Mouse (Mus musculus): ENCODE data around the gene Map4k4. TPM values are rescaled to one million over a fixed set of nuclear protein-coding genes. Genes with fewer than 3 reads are reported as not detected.

Map4k4 gene
- polyA plus RNA-seq, 1 experiment from 2014 or later: 73.9 TPM

- no peak for ATAC-seq (ENCODE audit: low FRiP score)
- Histone ChIP-seq H3K4me3 (replicated peaks) (no peak overlapping the region), H3K27ac (no peak overlapping the region)
Measured at GRCm38 (mm10) chr1:39993921-39994320, 93.2 kb downstream of the Map4k4 start.

GRCm38 (mm10) chr1:39995593-39995992 lies 94.9 kb downstream of the Map4k4 start:
- Histone ChIP-seq H3K36me3 (replicated peaks) (peaks cover 94% of the 10 kb centered on the region), H3K27ac (no peak overlapping the region)

More at GRCm38 (mm10) chr1:39993921-39994320, 93.2 kb downstream of the Map4k4 start:
- no peak overlapping the region for H3K9ac ChIP-seq
- no peak overlapping the region for H3K4me2 ChIP-seq
- peaks cover 97% of the 10 kb centered on the region for H3K36me3 ChIP-seq (replicated peaks)
- WGBS: 88% methylated on average over 7 of the region's 7 CpGs
- no peaks in the 10 kb centered on the region for H3K9me3 ChIP-seq
- no peaks in the 10 kb centered on the region for H3K4me1 ChIP-seq
- H3K27me3 ChIP-seq: no peaks in the 10 kb centered on the region

DNA sequence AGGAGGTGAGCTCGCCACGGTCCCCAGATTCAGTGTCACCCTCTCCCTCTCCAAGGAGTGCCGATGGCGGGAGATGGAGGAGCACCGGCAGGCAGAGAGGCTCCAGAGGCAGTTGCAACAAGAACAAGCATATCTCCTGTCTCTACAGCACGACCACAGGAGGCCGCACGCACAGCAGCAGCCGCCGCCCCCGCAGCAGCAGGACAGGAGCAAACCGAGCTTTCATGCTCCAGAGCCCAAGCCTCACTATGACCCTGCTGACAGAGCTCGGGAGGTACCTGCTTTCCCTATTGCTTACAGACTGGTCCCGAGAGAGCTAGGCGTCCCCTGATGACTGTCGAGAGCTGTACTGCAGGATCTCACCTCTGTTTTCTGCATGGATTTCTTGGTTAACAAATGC lies 99.8 kb downstream of the Map4k4 start:
- Histone ChIP-seq H3K4me3 (replicated peaks) (no peak overlapping the region), H3K4me2 (no peak overlapping the region), H3K9me3 (no peaks in the 10 kb centered on the region), H3K9ac (no peak overlapping the region), H3K27me3 (no peaks in the 10 kb centered on the region), H3K27ac (no peak overlapping the region), H3K36me3 (replicated peaks) (peaks cover 93% of the 10 kb centered on the region), H3K4me1 (no peaks in the 10 kb centered on the region)
- WGBS: 85% methylated on average over 16 of the region's 16 CpGs
- ATAC-seq (ENCODE audit: low FRiP score): no peak

More at GRCm38 (mm10) chr1:39995593-39995992, 94.9 kb downstream of the Map4k4 start:
- H3K4me3 ChIP-seq (replicated peaks): no peak overlapping the region
- H3K27me3 ChIP-seq: no peaks in the 10 kb centered on the region
- WGBS: 79% methylated on average over 2 of the region's 2 CpGs
- H3K4me1 ChIP-seq: no peaks in the 10 kb centered on the region
- no peak overlapping the region for H3K9ac ChIP-seq
- no peak overlapping the region for H3K4me2 ChIP-seq
- ATAC-seq (ENCODE audit: low FRiP score): 0 out of 2 replicates have a peak, but pooled peaks have one; percentile 12
- no peaks in the 10 kb centered on the region for H3K9me3 ChIP-seq

DNA sequence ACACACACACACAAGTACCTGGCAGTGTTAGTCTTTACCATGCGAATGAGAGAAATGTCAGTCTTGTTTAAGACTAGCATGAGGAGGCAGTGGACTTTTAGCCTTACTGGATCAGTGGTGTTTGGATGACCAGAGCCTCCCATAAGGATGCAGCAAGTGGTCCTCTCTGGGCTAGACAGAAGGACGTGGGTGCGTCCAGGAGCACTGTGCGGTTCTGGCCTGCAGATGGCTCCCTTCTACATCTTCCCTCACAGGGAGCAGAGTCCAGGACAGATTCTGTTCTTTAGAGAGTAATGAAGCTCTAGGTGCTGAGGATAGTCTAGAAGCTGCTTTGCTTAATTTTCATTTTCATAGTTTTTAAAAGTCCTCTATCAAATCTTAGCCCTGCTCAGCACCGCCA lies 100.2 kb downstream of the Map4k4 start:
- Histone ChIP-seq H3K27ac (no peak overlapping the region), H3K4me1 (no peaks in the 10 kb centered on the region), H3K9ac (no peak overlapping the region), H3K9me3 (no peaks in the 10 kb centered on the region), H3K4me3 (replicated peaks) (no peak overlapping the region), H3K36me3 (replicated peaks) (peaks cover 93% of the 10 kb centered on the region), H3K4me2 (no peak overlapping the region), H3K27me3 (no peaks in the 10 kb centered on the region)
- WGBS: 74% methylated on average over 5 of the region's 5 CpGs
- ATAC-seq (ENCODE audit: low FRiP score): no peak

GRCm38 (mm10) chr1:40002129-40002727 lies 101.5 kb downstream of the Map4k4 start:
- no peak overlapping the region for H3K4me3 ChIP-seq (replicated peaks)
- no peak overlapping the region for H3K4me2 ChIP-seq
- ATAC-seq (ENCODE audit: low FRiP score): no peak
- peaks cover 93% of the 10 kb centered on the region for H3K36me3 ChIP-seq (replicated peaks)
- 86% methylated on average over 4 of the region's 4 CpGs for WGBS
- no peak overlapping the region for H3K27ac ChIP-seq
- no peaks in the 10 kb centered on the region for H3K27me3 ChIP-seq
- no peak overlapping the region for H3K9ac ChIP-seq
- H3K9me3 ChIP-seq: no peaks in the 10 kb centered on the region
- H3K4me1 ChIP-seq: no peaks in the 10 kb centered on the region

DNA sequence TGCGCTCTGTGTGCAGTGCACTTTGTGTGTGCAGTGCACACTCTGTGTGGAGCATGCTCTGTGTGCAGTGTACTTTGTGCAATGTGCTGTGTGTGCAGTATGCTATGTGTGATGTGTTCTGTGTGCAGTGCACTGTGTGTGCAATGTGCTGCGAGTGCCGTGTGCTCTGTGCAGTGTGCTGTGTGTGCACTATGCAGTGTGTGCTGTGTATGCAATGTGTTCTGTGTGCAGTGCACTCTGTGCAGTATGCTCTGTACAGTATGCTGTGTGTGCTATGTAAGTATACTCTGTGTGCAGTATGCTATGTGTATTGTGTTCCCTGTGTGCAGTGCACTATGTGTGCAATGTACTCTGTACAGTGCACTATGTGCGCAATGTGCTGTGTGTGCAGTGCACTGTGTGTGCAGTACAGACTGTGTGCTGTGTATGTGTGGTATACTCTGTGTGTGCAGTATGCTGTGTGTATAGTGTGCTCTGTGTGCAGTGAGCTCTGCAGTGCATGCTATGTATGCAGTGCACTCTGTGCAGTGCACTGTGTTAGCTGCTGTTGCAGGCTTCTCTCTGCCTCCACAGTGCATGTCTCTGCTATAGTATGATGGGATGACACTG lies 105.4 kb downstream of the Map4k4 start:
- ATAC-seq (ENCODE audit: low FRiP score): peak; percentile 19; the same call in 1 of the 2 replicates

GRCm38 (mm10) chr1:40007962-40008471 lies 107.3 kb downstream of the Map4k4 start:
- 79% methylated on average over 17 of the region's 17 CpGs for WGBS
- ATAC-seq (ENCODE audit: low FRiP score): no peak
- peaks cover 95% of the 10 kb centered on the region for H3K36me3 ChIP-seq (replicated peaks)

More for the DNA sequence above, 105.4 kb downstream of the Map4k4 start:
- Histone ChIP-seq H3K9ac (no peak overlapping the region), H3K4me2 (no peak overlapping the region), H3K27me3 (no peaks in the 10 kb centered on the region), H3K4me3 (replicated peaks) (no peak overlapping the region), H3K9me3 (no peaks in the 10 kb centered on the region), H3K4me1 (no peaks in the 10 kb centered on the region), H3K36me3 (replicated peaks) (peaks cover 95% of the 10 kb centered on the region), H3K27ac (0 out of 2 replicates have a peak overlapping the region, but pooled peaks have one; percentile 5)
- WGBS: over 99% methylated on average over 4 of the region's 4 CpGs

DNA sequence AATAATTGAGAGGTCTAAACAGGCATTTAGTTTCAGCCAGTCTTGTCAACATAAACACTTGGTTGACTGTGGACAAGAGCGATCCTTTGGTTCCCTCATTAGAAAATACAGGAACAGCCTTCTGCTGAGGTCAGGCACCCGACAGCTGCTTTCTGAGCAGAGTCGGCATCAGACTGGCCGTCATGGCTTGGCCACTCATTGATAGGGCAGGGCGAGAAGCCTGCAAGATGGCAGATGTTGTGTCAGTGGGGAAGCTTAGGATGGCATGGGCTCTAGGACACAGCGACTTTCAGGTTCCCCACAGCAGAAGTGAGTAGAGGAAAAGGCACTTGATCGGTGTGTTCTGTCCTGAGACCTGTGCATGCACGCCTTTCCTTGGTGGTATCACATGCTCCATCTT lies 112.0 kb downstream of the Map4k4 start:
- WGBS: 91% methylated on average over 8 of the region's 8 CpGs

More at GRCm38 (mm10) chr1:40007962-40008471, 107.3 kb downstream of the Map4k4 start:
- Histone ChIP-seq H3K27me3 (no peaks in the 10 kb centered on the region), H3K9me3 (no peaks in the 10 kb centered on the region), H3K9ac (no peak overlapping the region), H3K4me3 (replicated peaks) (no peak overlapping the region), H3K4me1 (no peaks in the 10 kb centered on the region), H3K27ac (no peak overlapping the region), H3K4me2 (no peak overlapping the region)

DNA sequence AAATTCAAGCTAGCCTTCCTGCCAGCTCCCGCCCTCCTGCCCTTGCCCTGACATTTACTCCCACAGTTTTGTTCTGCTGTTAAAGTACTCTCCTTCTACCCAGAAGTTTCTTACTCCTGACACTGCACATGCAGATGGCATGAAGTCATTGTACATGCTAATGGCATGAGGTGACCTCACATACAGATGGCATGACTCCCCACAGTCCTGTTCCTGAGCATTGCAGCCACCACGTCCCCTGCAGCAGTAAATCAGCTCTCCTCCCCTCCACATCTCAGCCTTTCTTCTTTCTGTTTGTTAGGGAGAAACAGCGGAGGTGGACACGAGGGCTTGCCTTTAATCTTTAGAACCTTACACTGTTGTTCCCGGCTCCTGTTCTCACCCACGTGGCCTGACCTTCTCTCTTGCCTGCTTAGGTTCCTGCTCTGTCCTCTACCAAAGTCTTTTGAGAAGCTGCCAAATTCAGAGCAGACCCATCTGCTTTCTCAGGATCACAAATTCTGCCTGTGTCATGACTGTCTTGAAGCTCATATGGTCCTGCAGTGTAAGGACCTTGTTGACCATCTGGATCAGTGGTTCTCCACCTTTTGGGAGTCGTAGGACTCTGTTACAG lies 114.5 kb downstream of the Map4k4 start:
- no peak for ATAC-seq (ENCODE audit: low FRiP score)
- H3K27me3 ChIP-seq: no peaks in the 10 kb centered on the region
- no peaks in the 10 kb centered on the region for H3K9me3 ChIP-seq
- no peak overlapping the region for H3K4me3 ChIP-seq (replicated peaks)
- no peaks in the 10 kb centered on the region for H3K4me1 ChIP-seq
- H3K4me2 ChIP-seq: no peak overlapping the region
- no peak overlapping the region for H3K27ac ChIP-seq
- no peak overlapping the region for H3K9ac ChIP-seq
- 89% methylated on average over 7 of the region's 7 CpGs for WGBS
- peaks cover 98% of the 10 kb centered on the region for H3K36me3 ChIP-seq (replicated peaks)

More for the DNA sequence above, 112.0 kb downstream of the Map4k4 start:
- H3K9ac ChIP-seq: no peak overlapping the region
- no peaks in the 10 kb centered on the region for H3K9me3 ChIP-seq
- no peak overlapping the region for H3K4me2 ChIP-seq
- no peaks in the 10 kb centered on the region for H3K4me1 ChIP-seq
- no peak overlapping the region for H3K27ac ChIP-seq
- peaks cover 98% of the 10 kb centered on the region for H3K36me3 ChIP-seq (replicated peaks)
- no peaks in the 10 kb centered on the region for H3K27me3 ChIP-seq
- no peak overlapping the region for H3K4me3 ChIP-seq (replicated peaks)
- ATAC-seq (ENCODE audit: low FRiP score): no peak

DNA sequence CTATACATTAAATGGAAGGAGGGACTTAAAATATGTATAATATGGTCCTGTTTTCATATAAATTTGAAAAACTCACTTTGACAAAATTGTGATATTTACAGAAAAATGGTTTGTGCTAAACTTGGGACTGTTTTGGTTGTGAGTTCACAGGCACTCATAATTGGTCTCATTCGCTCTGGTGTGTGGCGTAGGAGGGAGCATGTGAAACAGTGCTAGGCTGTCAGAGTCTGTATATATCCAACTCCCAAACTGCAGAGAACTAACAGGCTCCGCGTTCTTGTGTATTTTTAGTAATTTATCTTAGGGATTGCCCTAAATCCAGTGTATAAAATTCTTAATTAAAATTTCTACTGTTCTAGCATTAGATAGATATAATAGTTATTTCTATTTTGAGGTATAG lies 120.9 kb downstream of the Map4k4 start:
- no peak for ATAC-seq (ENCODE audit: low FRiP score)
- no peaks in the 10 kb centered on the region for H3K27me3 ChIP-seq
- no peaks in the 10 kb centered on the region for H3K9me3 ChIP-seq
- H3K9ac ChIP-seq: no peak overlapping the region
- H3K4me1 ChIP-seq: no peaks in the 10 kb centered on the region
- no peak overlapping the region for H3K4me3 ChIP-seq (replicated peaks)
- WGBS: 98% methylated on average over 4 of the region's 4 CpGs
- no peak overlapping the region for H3K4me2 ChIP-seq
- peaks cover 92% of the 10 kb centered on the region for H3K36me3 ChIP-seq (replicated peaks)
- H3K27ac ChIP-seq: no peak overlapping the region

DNA sequence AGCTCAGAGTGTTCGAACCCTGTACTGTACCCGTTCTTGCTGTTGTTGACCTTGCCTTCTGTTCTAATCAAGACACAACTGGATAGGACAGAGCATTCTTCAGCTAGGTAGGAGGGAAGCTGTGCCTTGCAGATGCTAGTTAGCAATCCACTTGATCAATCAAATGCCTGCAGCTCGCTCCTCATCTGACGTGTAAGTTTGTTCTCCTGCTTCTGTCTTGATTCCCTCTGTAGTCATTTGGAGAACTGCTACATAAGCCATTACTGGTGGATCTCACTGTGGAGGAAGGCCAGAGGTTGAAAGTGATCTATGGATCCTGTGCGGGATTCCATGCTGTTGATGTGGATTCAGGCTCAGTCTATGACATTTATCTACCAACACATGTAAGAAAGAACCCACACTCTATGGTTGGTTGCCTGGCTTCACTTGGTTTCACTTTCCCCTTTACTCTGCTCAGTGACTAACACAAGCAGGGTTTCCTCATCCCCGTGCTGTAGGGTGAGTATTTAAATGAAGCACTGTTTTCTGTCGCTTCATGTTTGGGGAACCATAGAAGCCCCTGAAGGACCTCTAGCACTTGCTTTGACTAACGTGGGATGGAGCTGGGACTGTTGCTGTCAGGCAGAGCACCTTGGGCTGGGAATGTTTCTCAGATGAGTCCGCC lies 121.9 kb downstream of the Map4k4 start:
- H3K4me3 ChIP-seq (replicated peaks): no peak overlapping the region
- H3K36me3 ChIP-seq (replicated peaks): peaks cover 92% of the 10 kb centered on the region
- ATAC-seq (ENCODE audit: low FRiP score): no peak
- H3K4me1 ChIP-seq: no peaks in the 10 kb centered on the region
- no peak overlapping the region for H3K9ac ChIP-seq
- H3K9me3 ChIP-seq: no peaks in the 10 kb centered on the region
- 92% methylated on average over 9 of the region's 9 CpGs for WGBS
- H3K27ac ChIP-seq: no peak overlapping the region
- no peak overlapping the region for H3K4me2 ChIP-seq
- H3K27me3 ChIP-seq: no peaks in the 10 kb centered on the region

GRCm38 (mm10) chr1:40023206-40023605 lies 122.5 kb downstream of the Map4k4 start:
- Histone ChIP-seq H3K27me3 (no peaks in the 10 kb centered on the region), H3K4me3 (replicated peaks) (no peak overlapping the region), H3K27ac (no peak overlapping the region), H3K36me3 (replicated peaks) (peaks cover 90% of the 10 kb centered on the region), H3K4me1 (no peaks in the 10 kb centered on the region), H3K9ac (no peak overlapping the region), H3K9me3 (no peaks in the 10 kb centered on the region), H3K4me2 (no peak overlapping the region)
- WGBS: 94% methylated on average over 15 of the region's 15 CpGs
- ATAC-seq (ENCODE audit: low FRiP score): no peak

All from forebrain, embryonic 12.5 days (tissue).